18 mouse cellular contexts compared by ENCODE assay signal in genomic region chr7:63660261-63660660, GRCm38 (mm10).
DNase-seq lines count a peak whose midpoint lies in the region; ATAC-seq and TF ChIP-seq lines count a peak whose summit lies in the region.
"Had no signal": no experiment of that assay in that cellular context is flagged by ENCODE, and none has a peak within 500 bp of the region (broad histone marks: within the 10 kb centered on the region; RNA-seq: fewer than 3 reads in every experiment).

No protein-coding gene starts in this region.

- no peak overlapping the region for H3K27ac ChIP-seq in forebrain, embryonic 15.5 days (replicated peaks)
- H3K27ac ChIP-seq in forebrain, embryonic 11.5 days (ENCODE audit: low read depth, low read length) = no peak overlapping the region
- H3K27ac ChIP-seq: embryonic facial prominence, embryonic 12.5 days; heart, embryonic 15.5 days; hindbrain, embryonic 13.5 days; intestine, embryonic 15.5 days had no signal

- no peak overlapping the region for H3K4me2 ChIP-seq in forebrain, embryonic 15.5 days (replicated peaks)
- no peak overlapping the region for H3K4me2 ChIP-seq in forebrain, embryonic 11.5 days (ENCODE audit: low read depth, low read length, severe bottlenecking)
- H3K4me2 ChIP-seq: embryonic facial prominence, embryonic 12.5 days; heart, embryonic 11.5 days; heart, embryonic 15.5 days; hindbrain, embryonic 13.5 days; intestine, embryonic 15.5 days had no signal

- no peak overlapping the region for H3K9ac ChIP-seq in forebrain, embryonic 15.5 days (replicated peaks)
- no peak overlapping the region for H3K9ac ChIP-seq in forebrain, embryonic 11.5 days (ENCODE audit: low read length)
- H3K9ac ChIP-seq: embryonic facial prominence, embryonic 12.5 days; heart, embryonic 15.5 days; hindbrain, embryonic 13.5 days; intestine, embryonic 15.5 days had no signal

- DNase-seq in forebrain, embryonic 11.5 days (ENCODE audit: low spot score) = no peak
- DNase-seq in Muller cell, postnatal 12 days (ENCODE audit: inconsistent ontology term) = peak; percentile 89
- peak; percentile 71 for DNase-seq in brain, embryonic 14.5 days (ENCODE audit: low read depth)
- peak; percentile 59 for DNase-seq in layer of hippocampus, adult 9-11 months
- DNase-seq in cerebellum, postnatal 36 days = no peak
- DNase-seq: adrenal gland, adult 2 months; adrenal gland, postnatal 25 days; cerebellum, adult 11 months; cerebellum, adult 8-10 months; cerebellum, postnatal 14 days; heart, adult 18-20 months; heart, postnatal 14 days had no signal

- no peaks in the 10 kb centered on the region for H3K36me3 ChIP-seq in forebrain, embryonic 15.5 days
- H3K36me3 ChIP-seq in forebrain, embryonic 11.5 days (ENCODE audit: control insufficient read depth, insufficient read depth, low read length) = no peaks in the 10 kb centered on the region
- H3K36me3 ChIP-seq: embryonic facial prominence, embryonic 12.5 days; heart, embryonic 15.5 days; hindbrain, embryonic 13.5 days; intestine, embryonic 15.5 days had no signal

- no peaks in the 10 kb centered on the region for H3K9me3 ChIP-seq in forebrain, embryonic 15.5 days
- H3K9me3 ChIP-seq in forebrain, embryonic 11.5 days (ENCODE audit: control insufficient read depth, low read length) = no peaks in the 10 kb centered on the region
- H3K9me3 ChIP-seq: embryonic facial prominence, embryonic 12.5 days; heart, embryonic 15.5 days; hindbrain, embryonic 13.5 days; intestine, embryonic 15.5 days had no signal

- no peak for TF ChIP-seq CTCF in brain, embryonic 14.5 days (IDR thresholded peaks at IDR 0.05; ENCODE audit: borderline replicate concordance, extremely low read depth, insufficient read depth, insufficient read length)

- H3K27me3 ChIP-seq in forebrain, embryonic 15.5 days = no peaks in the 10 kb centered on the region
- H3K27me3 ChIP-seq in forebrain, embryonic 11.5 days (ENCODE audit: control insufficient read depth, insufficient read depth, low read length) = no peaks in the 10 kb centered on the region
- H3K27me3 ChIP-seq: embryonic facial prominence, embryonic 12.5 days; heart, embryonic 15.5 days; hindbrain, embryonic 13.5 days; intestine, embryonic 15.5 days had no signal

- ATAC-seq in forebrain, embryonic 15.5 days (replicated peaks) = peak; percentile 59; the same call in 1 of the 2 replicates
- no peak for ATAC-seq in forebrain, embryonic 11.5 days (replicated peaks; ENCODE audit: low FRiP score)
- ATAC-seq: intestine, embryonic 15.5 days had no signal

- 45% methylated on average over 1 of the region's 1 CpGs for WGBS in forebrain, embryonic 15.5 days
- 76% methylated on average over 1 of the region's 1 CpGs for WGBS in forebrain, embryonic 11.5 days

- H3K4me3 ChIP-seq in forebrain, embryonic 15.5 days = no peak overlapping the region
- H3K4me3 ChIP-seq in forebrain, embryonic 11.5 days (ENCODE audit: low read depth, low read length) = no peak overlapping the region
- H3K4me3 ChIP-seq: embryonic facial prominence, embryonic 12.5 days; heart, embryonic 15.5 days; hindbrain, embryonic 13.5 days; intestine, embryonic 15.5 days had no signal

- 0 out of 2 replicates have a peak, but pooled peaks cover 3% of the 10 kb centered on the region for H3K4me1 ChIP-seq in forebrain, embryonic 15.5 days
- H3K4me1 ChIP-seq in forebrain, embryonic 11.5 days (replicated peaks; ENCODE audit: control insufficient read depth, insufficient read depth, low read length) = no peaks in the 10 kb centered on the region
- H3K4me1 ChIP-seq: embryonic facial prominence, embryonic 12.5 days; heart, embryonic 15.5 days; hindbrain, embryonic 13.5 days; intestine, embryonic 15.5 days had no signal

- no peak for TF ChIP-seq POLR2A in brain, embryonic 14.5 days (IDR thresholded peaks at IDR 0.05; ENCODE audit: borderline replicate concordance, extremely low read depth, insufficient read depth, insufficient read length, poor library complexity, severe bottlenecking)

Comparison
In these comparisons a context has a peak if more than half of its experiments do, and no peak if none do; other contexts are left out.
1. DNase-seq: peak in Muller cell, postnatal 12 days (single experiment), brain, embryonic 14.5 days (single experiment) and layer of hippocampus, adult 9-11 months (single experiment); none in forebrain, embryonic 11.5 days (single experiment) and cerebellum, postnatal 36 days (0 of 2).